Mouse (Mus musculus): Measurements from ENCODE around the gene Vps9d1. TPM values are rescaled to one million over a fixed set of nuclear protein-coding genes. Genes with fewer than 3 reads are reported as not detected.
"Not testable (repeated sequence)": the region's sequence is repeated elsewhere in the genome, so short reads cannot be mapped to it uniquely, and the experiment has no call there.

Vps9d1 gene
- polyA plus RNA-seq, 1 experiment from 2014 or later = 29.7 TPM

GRCm38 (mm10) chr8:123199864-123200263 lies 54.3 kb downstream of the Vps9d1 start:
- no peak for ATAC-seq (ENCODE audit: insufficient number of reproducible peaks, insufficient read depth, low FRiP score, low read depth)
- no peaks in the 10 kb centered on the region for H3K9me3 ChIP-seq (ENCODE audit: control insufficient read depth, low read depth, low read length)
- no peak overlapping the region for H3K27ac ChIP-seq (ENCODE audit: low read length)
- H3K36me3 ChIP-seq (ENCODE audit: control insufficient read depth, insufficient read depth, low read length) = no peaks in the 10 kb centered on the region
- H3K27me3 ChIP-seq (ENCODE audit: control insufficient read depth, insufficient read depth, low read length) = no peaks in the 10 kb centered on the region
- 51% methylated on average over 14 of the region's 14 CpGs for WGBS
- H3K4me2 ChIP-seq (replicated peaks; ENCODE audit: low read depth, low read length) = no peak overlapping the region
- no peak overlapping the region for H3K9ac ChIP-seq (replicated peaks; ENCODE audit: low read depth, low read length)
- no peaks in the 10 kb centered on the region for H3K4me1 ChIP-seq (ENCODE audit: control insufficient read depth, insufficient read depth, low read length)
- H3K4me3 ChIP-seq (ENCODE audit: low read depth, low read length) = no peak overlapping the region

- H3K4me1 ChIP-seq (ENCODE audit: control insufficient read depth, insufficient read depth, low read length); H3K9me3 ChIP-seq (ENCODE audit: control insufficient read depth, low read depth, low read length); H3K9ac ChIP-seq (replicated peaks; ENCODE audit: low read depth, low read length); H3K27me3 ChIP-seq (ENCODE audit: control insufficient read depth, insufficient read depth, low read length); H3K4me3 ChIP-seq (ENCODE audit: low read depth, low read length); H3K4me2 ChIP-seq (replicated peaks; ENCODE audit: low read depth, low read length); H3K27ac ChIP-seq (ENCODE audit: low read length); ATAC-seq (ENCODE audit: insufficient number of reproducible peaks, insufficient read depth, low FRiP score, low read depth); H3K36me3 ChIP-seq (ENCODE audit: control insufficient read depth, insufficient read depth, low read length): not testable (repeated sequence)
- 73% methylated on average over 5 of the region's 5 CpGs for WGBS
Measured at GRCm38 (mm10) chr8:123197016-123197415, 57.1 kb downstream of the Vps9d1 start.

GRCm38 (mm10) chr8:123193771-123194170 lies 60.4 kb downstream of the Vps9d1 start:
- H3K4me1 ChIP-seq (ENCODE audit: control insufficient read depth, insufficient read depth, low read length) = no peaks in the 10 kb centered on the region
- H3K9me3 ChIP-seq (ENCODE audit: control insufficient read depth, low read depth, low read length) = no peaks in the 10 kb centered on the region
- no peaks in the 10 kb centered on the region for H3K36me3 ChIP-seq (ENCODE audit: control insufficient read depth, insufficient read depth, low read length)
- no peak overlapping the region for H3K4me3 ChIP-seq (ENCODE audit: low read depth, low read length)
- no peak overlapping the region for H3K4me2 ChIP-seq (replicated peaks; ENCODE audit: low read depth, low read length)
- H3K27ac ChIP-seq (ENCODE audit: low read length) = no peak overlapping the region
- no peak overlapping the region for H3K9ac ChIP-seq (replicated peaks; ENCODE audit: low read depth, low read length)
- WGBS = 89% methylated on average over 9 of the region's 9 CpGs
- ATAC-seq (ENCODE audit: insufficient number of reproducible peaks, insufficient read depth, low FRiP score, low read depth) = no peak
- no peaks in the 10 kb centered on the region for H3K27me3 ChIP-seq (ENCODE audit: control insufficient read depth, insufficient read depth, low read length)

Other genes starting within 250 kb of the Vps9d1 start
- 52.5 and 55.5 TPM in 2 replicates for gene Ankrd11, start 212.1 kb downstream of the Vps9d1 start, polyA plus RNA-seq (2014; fragmentation: Nextera tagmentation; extraction: Ambion mirVana)
- gene Spg7, start 191.4 kb downstream of the Vps9d1 start, polyA plus RNA-seq (2014; fragmentation: Nextera tagmentation; extraction: Ambion mirVana) = 47.6 and 54.3 TPM in 2 replicates
- gene Rpl13, start 152.0 kb downstream of the Vps9d1 start, polyA plus RNA-seq (2014; fragmentation: Nextera tagmentation; extraction: Ambion mirVana) = 1,772 and 1,775 TPM in 2 replicates
- 0.56 and 1.2 TPM in 2 replicates for gene Cpne7, start 137.0 kb downstream of the Vps9d1 start, polyA plus RNA-seq (2014; fragmentation: Nextera tagmentation; extraction: Ambion mirVana)
- 20.4 and 23.9 TPM in 2 replicates for gene Sult5a1, start 96.0 kb downstream of the Vps9d1 start, polyA plus RNA-seq (2014; fragmentation: Nextera tagmentation; extraction: Ambion mirVana)
- 1.1 and 1.7 TPM in 2 replicates for gene Dpep1, start 68.1 kb downstream of the Vps9d1 start, polyA plus RNA-seq (2014; fragmentation: Nextera tagmentation; extraction: Ambion mirVana)
- 90.6 and 106 TPM in 2 replicates for gene Chmp1a, start 41.6 kb downstream of the Vps9d1 start, polyA plus RNA-seq (2014; fragmentation: Nextera tagmentation; extraction: Ambion mirVana)
- 4.1 and 5.7 TPM in 2 replicates for gene Spata33, start 41.5 kb downstream of the Vps9d1 start, polyA plus RNA-seq (2014; fragmentation: Nextera tagmentation; extraction: Ambion mirVana)
- gene Cdk10, start 29.5 kb downstream of the Vps9d1 start, polyA plus RNA-seq (2014; fragmentation: Nextera tagmentation; extraction: Ambion mirVana) = 36.3 and 37.5 TPM in 2 replicates
- gene Spata2l, start 18.1 kb downstream of the Vps9d1 start, polyA plus RNA-seq (2014; fragmentation: Nextera tagmentation; extraction: Ambion mirVana) = 4.1 and 4.7 TPM in 2 replicates
- 21.8 and 23.2 TPM in 2 replicates for gene Zfp276, start 153 bp downstream of the Vps9d1 start, polyA plus RNA-seq (2014; fragmentation: Nextera tagmentation; extraction: Ambion mirVana)
- 29.4 and 33.6 TPM in 2 replicates for gene Fanca, start 64.2 kb upstream of the Vps9d1 start, polyA plus RNA-seq (2014; fragmentation: Nextera tagmentation; extraction: Ambion mirVana)
- gene Spire2, start 78.4 kb upstream of the Vps9d1 start, polyA plus RNA-seq (2014; fragmentation: Nextera tagmentation; extraction: Ambion mirVana) = 2.2 and 3.1 TPM in 2 replicates
- 161 and 177 TPM in 2 replicates for gene Tcf25, start 119.4 kb upstream of the Vps9d1 start, polyA plus RNA-seq (2014; fragmentation: Nextera tagmentation; extraction: Ambion mirVana)
- 0.10 TPM in 1 of 2 replicates, not detected in the other for gene Mc1r, start 152.8 kb upstream of the Vps9d1 start, polyA plus RNA-seq (2014; fragmentation: Nextera tagmentation; extraction: Ambion mirVana)
- gene Tubb3, start 157.1 kb upstream of the Vps9d1 start, polyA plus RNA-seq (2014; fragmentation: Nextera tagmentation; extraction: Ambion mirVana) = 83.3 and 89.6 TPM in 2 replicates
- 30.2 and 30.9 TPM in 2 replicates for gene Def8, start 169.2 kb upstream of the Vps9d1 start, polyA plus RNA-seq (2014; fragmentation: Nextera tagmentation; extraction: Ambion mirVana)
- 35.8 and 36.3 TPM in 2 replicates for gene Afg3l1, start 223.6 kb upstream of the Vps9d1 start, polyA plus RNA-seq (2014; fragmentation: Nextera tagmentation; extraction: Ambion mirVana)